Mouse (Mus musculus) MEL (cell line): Measurements from ENCODE around the gene Vmn1r85. TPM values are rescaled to one million over a fixed set of nuclear protein-coding genes. Genes with fewer than 3 reads are reported as not detected.

Experiments
- DNase-seq: peaks from one replicate; pipeline ENCODE4 v3.0.0; 2011; ENCODE audit warnings: low read depth, low spot score
- H3K27ac ChIP-seq: 2 replicates; pipeline ENCODE4 v1.5.1; 2012; ENCODE audit warnings: low read depth, mild to moderate bottlenecking, control low read depth, low read length, moderate library complexity; ENCODE audit not compliant: control insufficient read depth
- H3K27me3 ChIP-seq, 2 experiments: fragments of 150-350 bp in 1 of 2; sonication (generic) in 1 of 2; 2 replicates each; pipeline ENCODE4 v1.6.1; 2012; ENCODE audit warnings: low read length in 2 of 2, mild to moderate bottlenecking in 2 of 2, improper control_type of control experiment in 1 of 2, moderate library complexity in 1 of 2; ENCODE audit not compliant: insufficient read depth in 2 of 2, control insufficient read depth in 1 of 2
- H3K36me3 ChIP-seq, 2 experiments: 2 replicates each; pipeline ENCODE4 v1.6.1; 2012 to 2014; ENCODE audit warnings: low read length in 2 of 2, improper control_type of control experiment in 1 of 2, inconsistent platforms in 1 of 2, mild to moderate bottlenecking in 1 of 2; ENCODE audit not compliant: insufficient read depth in 2 of 2, control insufficient read depth in 1 of 2
- H3K4me1 ChIP-seq, 2 experiments: fragments of 150-350 bp in 1 of 2; sonication (generic) in 1 of 2; 2 replicates each; pipeline ENCODE4 v1.6.1; 2012; ENCODE audit warnings: low read length in 2 of 2, improper control_type of control experiment in 1 of 2, mild to moderate bottlenecking in 1 of 2; ENCODE audit not compliant: insufficient read depth in 2 of 2, control insufficient read depth in 1 of 2
- H3K4me3 ChIP-seq, 2 experiments: fragments of 150-350 bp in 1 of 2; sonication (generic) in 1 of 2; 2 replicates each; pipeline ENCODE4 v1.5.1; 2012; ENCODE audit warnings: low read depth in 2 of 2, low read length in 2 of 2, mild to moderate bottlenecking in 2 of 2, moderate library complexity in 2 of 2, control low read depth in 1 of 2, improper control_type of control experiment in 1 of 2; ENCODE audit not compliant: control insufficient read depth in 1 of 2, insufficient read depth in 1 of 2
- H3K79me2 ChIP-seq: 2 replicates; pipeline ENCODE4 v1.6.1; 2012; ENCODE audit warnings: mild to moderate bottlenecking, low read length, moderate library complexity; ENCODE audit not compliant: control insufficient read depth, poor library complexity, insufficient read depth
- H3K9ac ChIP-seq: 2 replicates; pipeline ENCODE4 v1.6.1; 2012; ENCODE audit warnings: low read depth, mild to moderate bottlenecking, control low read depth, low read length, moderate library complexity; ENCODE audit not compliant: control insufficient read depth, poor library complexity, severe bottlenecking
- H3K9me3 ChIP-seq: fragments of 150-350 bp; sonication (generic); replicated peaks from 2 replicates; pipeline ENCODE4 v1.6.1; 2012; ENCODE audit warnings: mild to moderate bottlenecking, low read length, improper control_type of control experiment, moderate library complexity; ENCODE audit not compliant: insufficient read depth
- CHD2 ChIP-seq: IDR thresholded peaks from 2 replicates; pipeline ENCODE4 v1.6.1; 2011; ENCODE audit warnings: low read length, improper control_type of control experiment
- E2F4 ChIP-seq: IDR thresholded peaks from 2 replicates; pipeline ENCODE4 v1.6.1; 2011; ENCODE audit warnings: low read depth, low read length, improper control_type of control experiment, borderline replicate concordance
- JUND ChIP-seq: IDR thresholded peaks from 2 replicates; pipeline ENCODE4 v1.6.1; 2011; ENCODE audit warnings: low read depth, mild to moderate bottlenecking, improper control_type of control experiment, low read length
- MAZ ChIP-seq: IDR thresholded peaks from 2 replicates; pipeline ENCODE4 v1.6.1; 2012; ENCODE audit warnings: low read depth, mild to moderate bottlenecking, inconsistent platforms, low read length, improper control_type of control experiment
- MXI1 ChIP-seq: IDR thresholded peaks from 2 replicates; pipeline ENCODE4 v1.6.1; 2011; ENCODE audit warnings: mild to moderate bottlenecking, low read depth, low read length, improper control_type of control experiment
- NRF1 ChIP-seq: IDR thresholded peaks from 2 replicates; pipeline ENCODE4 v1.6.1; 2014; ENCODE audit warnings: low read depth, mild to moderate bottlenecking, inconsistent platforms, low read length, improper control_type of control experiment, moderate library complexity; ENCODE audit not compliant: poor library complexity, insufficient read depth, severe bottlenecking
- POLR2AphosphoS5 ChIP-seq: IDR thresholded peaks from 2 replicates; pipeline ENCODE4 v1.6.1; 2012; ENCODE audit warnings: low read depth, borderline replicate concordance, mild to moderate bottlenecking, inconsistent platforms, low read length, moderate library complexity, mixed read lengths
- RCOR1 ChIP-seq: IDR thresholded peaks from 2 replicates; pipeline ENCODE4 v1.6.1; 2012; ENCODE audit warnings: low read depth, mild to moderate bottlenecking, inconsistent platforms, low read length, improper control_type of control experiment
- USF1 ChIP-seq: IDR thresholded peaks from 2 replicates; pipeline ENCODE4 v1.6.1; 2014; ENCODE audit warnings: low read depth, mild to moderate bottlenecking, inconsistent platforms, low read length, improper control_type of control experiment, moderate library complexity
- ZMIZ1 ChIP-seq: IDR thresholded peaks from 2 replicates; pipeline ENCODE4 v1.6.1; 2012; ENCODE audit warnings: low read depth, mild to moderate bottlenecking, inconsistent platforms, low read length, improper control_type of control experiment, moderate library complexity
- polyA plus RNA-seq, 2 experiments: library from polyadenylated mRNA; stranded (reverse) in 1 of 2; unstranded in 1 of 2; fragments of >175 nt in 1 of 2; fragments of >200 nt in 1 of 2; gene quantifications; 2 replicates each; pipeline versions ENCODE4 v1.2.1 to v1.2.4; 2012; ENCODE audit warnings: low replicate concordance in 2 of 2, low read depth in 1 of 2; ENCODE audit not compliant: insufficient read length in 2 of 2, insufficient read depth in 1 of 2, missing spikeins in 1 of 2
- total RNA-seq: library from RNA; depleted of rRNA; stranded (reverse); fragments of 300-350 nt; gene quantifications from 2 replicates; pipeline ENCODE4 v1.2.3, GENCODE M21; 2012

Gene Vmn1r85
- total and polyA plus RNA-seq, 3 experiments, result not detected

- DNase-seq, result no peak
- no peak overlapping the region for H3K9ac ChIP-seq
- peaks cover 0 to 7% of the 10 kb centered on the region in 2 experiments; a peak in 2 of 4 replicates for H3K36me3 ChIP-seq
- H3K79me2 ChIP-seq, result peaks cover 3% of the 10 kb centered on the region; the same call in 1 of the 2 replicates
- H3K4me3 ChIP-seq, result no peak overlapping the region
- H3K9me3 ChIP-seq, result no peaks in the 10 kb centered on the region
- H3K27me3 ChIP-seq, result no peaks in the 10 kb centered on the region
- TF ChIP-seq POLR2AphosphoS5 (no peak), CHD2 (no peak), RCOR1 (no peak), MAZ (no peak), NRF1 (no peak), MXI1 (no peak)
- TF ChIP-seq, all 39 proteins: peak for 0
- H3K4me1 ChIP-seq, result peaks cover 5 to 11% of the 10 kb centered on the region in 2 experiments; a peak in 3 of 4 replicates
- H3K27ac ChIP-seq, result no peak overlapping the region
Measured at GRCm38 (mm10) chr7:13043120-13043444, 51.9 kb downstream of the Vmn1r85 start.

DNA sequence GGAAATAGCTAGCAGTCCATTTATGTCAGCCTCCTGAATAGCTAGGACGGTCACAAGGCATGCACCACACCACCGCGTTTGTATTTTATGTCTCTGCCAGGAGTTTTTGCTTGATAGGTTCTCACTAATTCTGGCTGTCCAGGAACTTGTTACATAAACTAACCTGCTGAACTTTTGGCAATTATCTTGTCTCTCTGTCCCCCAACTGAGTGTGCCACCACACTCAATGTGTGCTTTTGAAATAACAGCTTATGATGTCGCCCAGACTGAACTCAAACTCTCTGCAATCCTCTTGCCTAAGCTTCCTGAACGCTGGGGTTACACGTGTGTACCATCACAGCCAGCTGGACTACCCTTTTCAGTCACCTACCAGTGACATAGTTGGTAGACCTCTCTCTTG lies 52.5 kb downstream of the Vmn1r85 start:
- peaks cover 6% of the 10 kb centered on the region; the same call in 1 of the 2 replicates for H3K79me2 ChIP-seq
- no peak overlapping the region for H3K4me3 ChIP-seq
- H3K9ac ChIP-seq, result no peak overlapping the region
- H3K9me3 ChIP-seq, result no peaks in the 10 kb centered on the region
- no peaks in the 10 kb centered on the region for H3K27me3 ChIP-seq
- H3K27ac ChIP-seq, result no peak overlapping the region
- H3K4me1 ChIP-seq, result peaks cover 5 to 11% of the 10 kb centered on the region in 2 experiments; a peak in 3 of 4 replicates
- no peak for DNase-seq
- no peak for TF ChIP-seq ZMIZ1
- peaks cover 0 to 7% of the 10 kb centered on the region in 2 experiments; a peak in 2 of 4 replicates for H3K36me3 ChIP-seq

DNA sequence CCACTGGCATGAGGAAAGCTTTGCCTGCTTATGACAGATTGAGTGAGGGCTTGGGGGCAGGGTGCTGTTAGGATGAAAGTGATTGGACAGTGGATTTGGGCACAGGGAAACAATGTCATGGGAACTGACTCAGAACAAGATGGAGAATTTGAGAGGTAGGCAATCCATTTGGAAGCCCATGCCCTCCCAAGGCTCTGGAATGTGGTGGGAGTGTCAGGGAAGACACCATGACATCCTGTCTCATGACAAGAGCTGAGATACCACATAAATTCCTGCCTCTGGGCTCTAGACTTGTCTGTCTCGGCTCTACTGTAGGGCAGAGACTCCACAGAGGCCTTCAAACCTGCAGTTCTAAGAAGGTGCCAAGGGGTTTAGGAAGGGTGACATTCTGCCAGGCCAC lies 53.7 kb downstream of the Vmn1r85 start:
- no peak for DNase-seq
- Histone ChIP-seq H3K9ac (no peak overlapping the region), H3K27me3 (no peaks in the 10 kb centered on the region), H3K9me3 (no peaks in the 10 kb centered on the region), H3K27ac (no peak overlapping the region), H3K79me2 (peaks cover 19% of the 10 kb centered on the region), H3K4me3 (no peak overlapping the region), H3K36me3 (peaks cover 0 to 7% of the 10 kb centered on the region in 2 experiments; a peak in 2 of 4 replicates), H3K4me1 (peaks cover 5 to 14% of the 10 kb centered on the region in 2 experiments; a peak in 3 of 4 replicates)
- TF ChIP-seq JUND, result no peak
- no peak for TF ChIP-seq USF1
- no peak for TF ChIP-seq E2F4
